Mouse (Mus musculus): Measurements from ENCODE around the gene Lsm10. TPM values are rescaled to one million over a fixed set of nuclear protein-coding genes. Genes with fewer than 3 reads are reported as not detected.

The Lsm10 gene
- 21.4 and 28.8 TPM in 2 replicates for polyA plus RNA-seq (2012; rRNA removed)

- 1% methylated on average over 37 of the region's 37 CpGs for WGBS
- no peak for TF ChIP-seq CTCF (IDR thresholded peaks at IDR 0.05; ENCODE audit: borderline replicate concordance, insufficient read depth, low read depth, low read length)
- TF ChIP-seq POLR2A (IDR thresholded peaks at IDR 0.05; ENCODE audit: borderline replicate concordance, insufficient read depth, low read length) = peak; percentile 56; the same call in 1 of the 2 replicates
Observed at GRCm38 (mm10) chr4:126096464-126097111, at the start of gene Lsm10. TSS of gene Lsm10 (plus strand) at chr4:126096623.

DNA sequence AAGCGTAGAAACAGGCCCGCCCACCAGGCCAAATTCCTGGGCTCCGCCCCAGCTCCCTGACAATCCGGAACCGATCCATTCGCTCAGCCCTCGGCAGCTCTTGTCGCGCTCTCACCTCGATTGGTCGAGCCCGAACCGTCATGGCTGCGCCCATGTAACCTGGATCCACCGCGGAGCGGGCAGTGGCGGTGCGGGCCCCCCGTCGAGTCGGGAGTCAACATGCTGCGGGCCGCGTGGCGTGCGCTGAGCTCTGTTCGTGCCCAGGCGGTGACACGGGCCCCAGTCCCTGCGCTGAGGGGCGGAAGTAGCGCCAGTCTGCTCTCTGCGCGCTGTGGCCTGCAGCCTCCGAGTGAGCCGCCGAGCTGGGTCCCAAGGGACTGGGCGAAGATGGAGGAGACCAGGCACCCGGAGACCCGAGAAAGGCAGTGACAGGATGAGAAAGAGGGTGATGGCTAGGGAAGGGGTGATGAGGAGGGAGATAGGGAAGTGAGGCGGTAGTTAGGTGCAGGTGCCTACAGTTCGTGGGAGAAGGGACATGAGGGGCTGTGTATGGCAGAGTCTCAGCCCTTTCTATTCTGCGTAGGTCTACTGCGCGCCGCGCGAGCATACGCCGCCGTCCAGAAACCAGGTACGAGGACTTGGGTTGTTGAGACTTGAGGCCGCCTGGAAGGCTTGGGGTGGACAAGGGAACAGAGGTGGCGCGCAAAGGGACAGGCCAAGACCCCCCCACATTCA, 49.4 kb upstream of the Lsm10 start, which contains the start of gene Mrps15:
Gene Mrps15, plus strand, starts transcription at position 75 of the 735 bp plus-strand sequence.
- H3K27me3 ChIP-seq (ENCODE audit: control insufficient read depth, insufficient read depth, low read length) = no peaks in the 10 kb centered on the region
- DNase-seq = peak; percentile 83 to 87
- no peaks in the 10 kb centered on the region for H3K4me1 ChIP-seq (ENCODE audit: control insufficient read depth, insufficient read depth, low read length)
- H3K27ac ChIP-seq (ENCODE audit: insufficient read depth, low read length) = peak within 1 kb of the TSS; percentile 53
- H3K4me3 ChIP-seq (replicated peaks; ENCODE audit: insufficient read depth, low read depth, low read length) = peak within 1 kb of the TSS; percentile 94
- TF ChIP-seq POLR2A (IDR thresholded peaks at IDR 0.05; ENCODE audit: borderline replicate concordance, insufficient read depth, low read length) (peak; percentile 47; the same call in 1 of the 2 replicates), CTCF (IDR thresholded peaks at IDR 0.05; ENCODE audit: borderline replicate concordance, insufficient read depth, low read depth, low read length) (no peak)
- under 1% methylated on average over 56 of the region's 56 CpGs for WGBS

More at GRCm38 (mm10) chr4:126096464-126097111, at the start of gene Lsm10:
- Histone ChIP-seq H3K27ac (ENCODE audit: insufficient read depth, low read length) (no peak within 1 kb of the TSS), H3K4me3 (replicated peaks; ENCODE audit: insufficient read depth, low read depth, low read length) (peak within 1 kb of the TSS; percentile 61), H3K4me1 (ENCODE audit: control insufficient read depth, insufficient read depth, low read length) (no peaks in the 10 kb centered on the region), H3K27me3 (ENCODE audit: control insufficient read depth, insufficient read depth, low read length) (no peaks in the 10 kb centered on the region)
- DNase-seq = peak; percentile 93 to 95

DNA sequence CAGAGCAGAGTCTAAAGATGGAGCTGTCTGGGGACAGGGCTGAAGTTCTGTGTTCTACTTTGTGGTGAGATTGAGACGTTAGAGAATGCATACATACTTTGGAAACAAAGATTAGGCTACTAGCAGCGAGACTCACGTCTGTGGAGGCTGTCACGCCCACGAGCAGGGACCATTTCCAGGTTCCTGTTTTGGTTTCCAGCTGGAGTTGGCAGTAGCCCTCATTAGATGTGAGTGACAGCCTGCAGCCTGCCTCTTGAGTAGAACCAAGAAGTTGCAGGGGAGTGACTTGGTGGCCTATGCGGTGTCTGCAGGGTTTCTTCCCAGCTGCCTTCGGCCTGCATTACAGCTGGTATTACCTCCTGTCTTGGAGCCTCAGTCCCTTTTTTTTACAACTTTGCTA, 44.8 kb upstream of the Lsm10 start:
- 21% methylated on average over 7 of the region's 7 CpGs for WGBS
- no peak overlapping the region for H3K27ac ChIP-seq (ENCODE audit: insufficient read depth, low read length)

DNA sequence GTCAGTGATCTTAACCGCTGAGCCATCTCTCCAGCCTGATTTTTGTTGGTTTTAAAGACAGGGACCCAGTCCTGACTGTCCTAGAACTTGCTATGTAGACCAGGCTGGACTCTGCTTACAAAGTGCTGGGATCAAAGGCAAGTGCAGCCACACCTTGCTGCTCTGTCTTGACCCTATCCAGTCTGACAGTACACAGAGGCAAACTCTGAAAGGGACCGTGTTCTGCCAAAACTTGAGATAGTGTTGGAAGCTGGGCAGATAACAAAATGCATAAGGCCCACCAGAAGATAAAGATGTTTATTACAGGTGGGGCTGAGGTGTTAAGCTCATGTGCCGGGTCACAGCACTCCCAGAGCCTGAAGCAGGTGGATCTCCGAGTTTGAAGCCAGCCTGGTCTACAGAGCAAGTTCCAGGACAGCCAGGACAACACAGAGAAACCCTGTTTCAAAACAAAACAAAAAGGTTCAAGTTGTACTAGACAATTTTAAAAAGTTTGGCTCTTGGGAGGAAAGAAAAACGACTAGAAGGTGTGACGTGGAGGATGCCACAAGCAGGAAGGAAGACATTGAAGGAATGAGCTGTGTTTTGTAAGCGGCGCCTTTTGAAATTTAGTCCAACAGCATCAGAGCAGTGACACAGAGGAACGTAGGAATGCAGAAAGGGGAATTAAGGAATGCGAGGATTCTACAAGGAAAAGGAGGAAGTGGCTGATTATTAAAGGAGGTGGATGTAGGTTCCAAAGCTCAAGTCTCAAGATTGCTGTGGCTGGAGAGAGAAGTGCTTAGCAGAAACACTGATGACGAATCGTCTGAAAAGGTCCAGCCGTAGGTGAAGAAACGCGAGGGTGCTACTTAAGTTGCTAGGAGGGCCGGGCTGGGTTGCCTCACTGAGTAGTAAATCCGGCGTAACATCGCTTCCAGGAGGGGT, 39.0 kb upstream of the Lsm10 start:
- Histone ChIP-seq H3K4me3 (replicated peaks; ENCODE audit: insufficient read depth, low read depth, low read length) (peak overlapping the region; percentile 92), H3K4me1 (ENCODE audit: control insufficient read depth, insufficient read depth, low read length) (no peaks in the 10 kb centered on the region), H3K27ac (ENCODE audit: insufficient read depth, low read length) (no peak overlapping the region), H3K27me3 (ENCODE audit: control insufficient read depth, insufficient read depth, low read length) (no peaks in the 10 kb centered on the region)
- 15% methylated on average over 19 of the region's 19 CpGs for WGBS
- no peak for DNase-seq
- TF ChIP-seq POLR2A (IDR thresholded peaks at IDR 0.05; ENCODE audit: borderline replicate concordance, insufficient read depth, low read length) (no peak), CTCF (IDR thresholded peaks at IDR 0.05; ENCODE audit: borderline replicate concordance, insufficient read depth, low read depth, low read length) (no peak)

More for the DNA sequence above, 44.8 kb upstream of the Lsm10 start:
- no peaks in the 10 kb centered on the region for H3K27me3 ChIP-seq (ENCODE audit: control insufficient read depth, insufficient read depth, low read length)
- H3K4me1 ChIP-seq (ENCODE audit: control insufficient read depth, insufficient read depth, low read length) = no peaks in the 10 kb centered on the region
- TF ChIP-seq POLR2A (IDR thresholded peaks at IDR 0.05; ENCODE audit: borderline replicate concordance, insufficient read depth, low read length) (no peak), CTCF (IDR thresholded peaks at IDR 0.05; ENCODE audit: borderline replicate concordance, insufficient read depth, low read depth, low read length) (no peak)
- no peak for DNase-seq
- no peak overlapping the region for H3K4me3 ChIP-seq (replicated peaks; ENCODE audit: insufficient read depth, low read depth, low read length)

DNA sequence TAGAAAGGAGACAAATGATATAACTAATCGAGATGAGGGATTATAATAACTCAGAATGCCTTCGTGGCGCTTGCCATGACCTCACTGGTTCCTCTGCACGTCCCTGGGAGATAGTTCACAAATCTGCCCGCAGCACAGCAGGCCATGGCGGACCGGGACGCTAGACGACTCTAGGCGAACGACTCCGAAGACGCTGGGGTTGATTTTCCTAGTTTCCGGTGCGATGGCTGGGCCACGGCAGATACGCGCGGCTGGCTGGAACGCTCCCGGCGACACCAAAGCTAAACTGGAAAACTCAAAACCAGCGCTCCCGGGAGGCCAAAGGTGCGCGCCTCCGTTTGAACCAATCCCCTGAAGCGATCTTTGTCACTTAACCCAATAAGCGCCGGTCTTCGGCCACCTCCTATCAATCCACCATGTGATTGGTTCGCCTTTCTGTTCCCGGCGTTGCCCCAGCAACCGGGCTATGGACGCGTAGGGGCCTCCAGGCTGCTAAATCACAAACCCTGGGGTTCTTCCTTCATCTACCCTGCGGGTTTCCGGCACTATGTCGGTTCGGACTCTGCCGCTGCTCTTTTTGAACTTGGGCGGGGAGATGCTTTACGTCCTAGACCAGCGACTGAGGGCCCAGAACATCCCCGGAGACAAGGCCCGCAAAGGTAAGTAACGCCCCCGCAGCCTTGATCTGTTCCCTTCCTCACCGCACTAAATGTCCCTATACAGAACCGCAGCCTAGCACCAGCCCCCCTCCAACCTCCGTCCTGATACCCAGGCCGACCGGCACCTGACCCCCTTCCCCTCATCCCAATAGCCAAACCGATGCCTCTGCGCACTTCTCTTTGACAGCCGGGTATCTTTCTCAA, 38.1 kb upstream of the Lsm10 start, which contains the start of gene Oscp1:
Gene Oscp1, plus strand, starts transcription at position 432 of the 863 bp plus-strand sequence.
- peak within 1 kb of the TSS; percentile 92 for H3K4me3 ChIP-seq (replicated peaks; ENCODE audit: insufficient read depth, low read depth, low read length)
- under 1% methylated on average over 57 of the region's 57 CpGs for WGBS
- peaks cover 2% of the 10 kb centered on the region for H3K4me1 ChIP-seq (ENCODE audit: control insufficient read depth, insufficient read depth, low read length)
- H3K27ac ChIP-seq (ENCODE audit: insufficient read depth, low read length) = no peak within 1 kb of the TSS
- TF ChIP-seq CTCF (IDR thresholded peaks at IDR 0.05; ENCODE audit: borderline replicate concordance, insufficient read depth, low read depth, low read length) (no peak), POLR2A (IDR thresholded peaks at IDR 0.05; ENCODE audit: borderline replicate concordance, insufficient read depth, low read length) (0 out of 2 replicates have a peak, but pooled peaks have one; percentile 12)
- peak; percentile 90 to 92 for DNase-seq
- no peaks in the 10 kb centered on the region for H3K27me3 ChIP-seq (ENCODE audit: control insufficient read depth, insufficient read depth, low read length)

GRCm38 (mm10) chr4:126058997-126059362, 37.4 kb upstream of the Lsm10 start:
- peak in 1 of 2 experiments; percentile 8 for DNase-seq
- Histone ChIP-seq H3K27me3 (ENCODE audit: control insufficient read depth, insufficient read depth, low read length) (no peaks in the 10 kb centered on the region), H3K27ac (ENCODE audit: insufficient read depth, low read length) (no peak overlapping the region), H3K4me3 (replicated peaks; ENCODE audit: insufficient read depth, low read depth, low read length) (peak overlapping the region; percentile 92), H3K4me1 (ENCODE audit: control insufficient read depth, insufficient read depth, low read length) (peaks cover 4% of the 10 kb centered on the region)
- 16% methylated on average over 9 of the region's 9 CpGs for WGBS
- TF ChIP-seq CTCF (IDR thresholded peaks at IDR 0.05; ENCODE audit: borderline replicate concordance, insufficient read depth, low read depth, low read length) (no peak), POLR2A (IDR thresholded peaks at IDR 0.05; ENCODE audit: borderline replicate concordance, insufficient read depth, low read length) (no peak)
